Mouse (Mus musculus) splenic B cell, adult 2 months (primary cell): Measurements from ENCODE around the gene Spsb4.

Experiments used
- DNase-seq: peaks from one replicate; pipeline ENCODE4 v3.0.0-alpha.2; 2011; ENCODE audit warnings: low read depth, low spot score
- H3K27me3 ChIP-seq: 2 replicates; pipeline ENCODE4 v1.6.1; 2012; ENCODE audit warnings: mild to moderate bottlenecking, low read length, moderate library complexity, mixed read lengths; ENCODE audit not compliant: control insufficient read depth, poor library complexity, insufficient read depth, severe bottlenecking
- H3K36me3 ChIP-seq: 2 replicates; pipeline ENCODE4 v1.6.1; 2012; ENCODE audit warnings: mild to moderate bottlenecking, low read length, moderate library complexity, mixed read lengths; ENCODE audit not compliant: control insufficient read depth, poor library complexity, insufficient read depth, severe bottlenecking

Gene Spsb4

GRCm38 (mm10) chr9:97018677-97019147 is at the start of gene Spsb4:
TSS of gene Spsb4 (minus strand) at chr9:97018843.
- peak; percentile 29 for DNase-seq
- no peaks in the 10 kb centered on the region for H3K36me3 ChIP-seq
- no peaks in the 10 kb centered on the region; the same call in 1 of the 2 replicates for H3K27me3 ChIP-seq

DNA sequence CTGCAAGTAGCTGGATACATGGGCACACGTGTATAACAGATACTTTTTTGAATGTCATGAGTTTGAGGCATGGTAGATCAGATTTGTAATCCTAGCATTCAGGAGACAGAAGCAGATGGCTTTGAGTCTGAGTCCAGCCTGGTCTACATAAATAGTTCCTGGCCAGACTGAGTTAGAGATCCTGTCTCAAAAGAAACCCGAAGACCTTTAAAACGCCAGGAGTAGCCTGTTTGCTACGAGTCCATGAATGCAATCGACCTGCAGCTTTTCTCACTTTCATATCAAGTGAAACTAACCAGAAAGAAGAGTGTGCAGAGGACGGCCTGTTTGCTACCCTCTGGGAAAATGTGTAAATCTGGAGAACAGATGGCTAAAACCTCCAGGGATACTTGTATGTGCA is 49.1 kb upstream of the Spsb4 start:
- H3K36me3 ChIP-seq: peaks cover 2% of the 10 kb centered on the region; the same call in 1 of the 2 replicates
- no peaks in the 10 kb centered on the region; the same call in 1 of the 2 replicates for H3K27me3 ChIP-seq
- DNase-seq: no peak

DNA sequence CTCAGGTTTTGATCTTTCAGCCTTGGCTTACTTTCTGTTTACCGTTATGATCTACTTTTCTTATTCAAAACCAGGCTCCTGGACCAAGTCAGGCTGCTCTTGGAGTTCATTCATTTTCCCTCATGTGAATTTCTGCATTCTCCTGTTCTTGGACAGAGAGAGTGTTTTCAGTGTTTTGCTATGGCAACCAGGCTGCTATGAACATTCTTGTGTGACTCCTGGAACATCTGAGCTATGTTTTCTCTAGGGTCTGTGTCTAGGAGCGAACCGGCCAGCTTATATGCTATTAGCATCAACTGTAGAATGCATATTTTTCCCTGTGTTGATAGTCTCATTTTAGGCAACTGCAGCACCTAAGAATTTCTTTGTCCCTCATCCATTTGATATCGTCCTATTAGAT is 47.2 kb upstream of the Spsb4 start:
- H3K36me3 ChIP-seq: no peaks in the 10 kb centered on the region
- no peak for DNase-seq
- no peaks in the 10 kb centered on the region; the same call in 1 of the 2 replicates for H3K27me3 ChIP-seq

DNA sequence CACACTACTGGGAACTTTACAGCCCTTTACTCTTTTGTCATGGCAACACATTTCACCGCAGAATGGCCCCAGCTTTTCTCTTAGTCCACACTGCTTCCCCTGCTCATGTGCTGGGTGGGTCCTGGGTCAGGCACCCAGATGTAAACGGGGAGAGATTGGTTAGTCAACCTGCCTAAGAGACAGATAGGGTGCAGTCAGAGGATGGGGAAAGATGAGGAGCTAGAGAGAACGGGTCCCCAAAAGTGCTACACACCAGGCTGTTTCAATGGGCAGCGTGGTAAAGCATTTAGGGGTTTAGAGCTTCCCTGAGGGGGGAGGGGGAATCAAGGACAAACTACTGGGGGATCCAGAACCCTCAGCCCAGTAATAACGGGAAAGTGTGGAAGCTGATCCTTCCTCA is 46.6 kb upstream of the Spsb4 start:
- Histone ChIP-seq H3K36me3 (no peaks in the 10 kb centered on the region), H3K27me3 (no peaks in the 10 kb centered on the region; the same call in 1 of the 2 replicates)
- no peak for DNase-seq

GRCm38 (mm10) chr9:97064161-97064560 is 45.5 kb upstream of the Spsb4 start:
- Histone ChIP-seq H3K36me3 (no peaks in the 10 kb centered on the region), H3K27me3 (no peaks in the 10 kb centered on the region; the same call in 1 of the 2 replicates)
- DNase-seq: no peak

GRCm38 (mm10) chr9:97061696-97062095 is 43.1 kb upstream of the Spsb4 start:
- Histone ChIP-seq H3K36me3 (no peaks in the 10 kb centered on the region), H3K27me3 (no peaks in the 10 kb centered on the region; the same call in 1 of the 2 replicates)
- DNase-seq: no peak

GRCm38 (mm10) chr9:97056541-97057338 is 38.1 kb upstream of the Spsb4 start:
- no peak for DNase-seq
- no peaks in the 10 kb centered on the region for H3K27me3 ChIP-seq
- no peaks in the 10 kb centered on the region for H3K36me3 ChIP-seq

GRCm38 (mm10) chr9:97055906-97056305 is 37.3 kb upstream of the Spsb4 start:
- DNase-seq: no peak
- Histone ChIP-seq H3K36me3 (no peaks in the 10 kb centered on the region), H3K27me3 (no peaks in the 10 kb centered on the region)

GRCm38 (mm10) chr9:97051176-97051575 is 32.5 kb upstream of the Spsb4 start:
- DNase-seq: no peak
- Histone ChIP-seq H3K27me3 (no peaks in the 10 kb centered on the region), H3K36me3 (no peaks in the 10 kb centered on the region)

DNA sequence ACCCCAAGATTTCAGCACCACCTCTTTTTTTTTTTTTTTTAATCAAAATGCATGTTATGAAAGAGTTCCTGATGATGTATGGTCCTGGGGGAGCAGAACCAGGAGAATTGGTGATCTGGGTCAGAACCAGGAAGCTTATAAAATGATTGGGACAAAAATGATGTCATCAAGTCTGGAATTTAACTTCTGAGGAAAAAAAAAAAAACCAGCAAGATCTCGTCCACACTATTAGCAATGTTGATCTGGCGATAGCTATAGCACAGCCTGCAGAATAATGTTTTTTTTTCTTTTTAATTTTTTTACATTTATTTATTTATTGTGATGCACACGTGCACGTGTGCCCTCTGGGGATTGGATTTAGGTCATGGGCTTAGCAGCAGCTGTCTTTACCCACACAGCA is 27.6 kb upstream of the Spsb4 start:
- Histone ChIP-seq H3K27me3 (no peaks in the 10 kb centered on the region), H3K36me3 (no peaks in the 10 kb centered on the region)
- DNase-seq: no peak

DNA sequence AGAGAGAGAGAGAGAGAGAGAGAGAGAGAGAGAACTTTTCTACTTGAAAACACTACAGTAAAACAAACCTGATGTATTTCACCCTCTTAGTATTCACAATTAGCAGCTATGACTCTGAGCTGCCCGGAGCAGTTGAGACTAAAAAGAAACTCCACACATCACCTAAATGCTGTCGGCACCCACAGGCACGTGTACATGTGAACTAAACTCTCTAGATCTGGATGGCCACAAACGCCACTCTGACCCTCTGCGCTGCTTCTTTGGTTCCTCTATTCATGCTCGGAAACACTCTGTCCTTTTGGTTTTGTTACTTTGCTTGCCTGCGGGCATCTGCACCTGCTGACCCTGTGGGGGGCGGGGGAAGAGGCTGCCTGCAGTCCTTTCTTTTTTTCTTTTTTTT is 23.0 kb upstream of the Spsb4 start:
- no peaks in the 10 kb centered on the region for H3K27me3 ChIP-seq
- H3K36me3 ChIP-seq: no peaks in the 10 kb centered on the region
- no peak for DNase-seq

- no peak for DNase-seq
- H3K36me3 ChIP-seq: no peaks in the 10 kb centered on the region
- no peaks in the 10 kb centered on the region for H3K27me3 ChIP-seq
Observed at GRCm38 (mm10) chr9:97038010-97038409, 19.4 kb upstream of the Spsb4 start.

- no peak for DNase-seq
- H3K27me3 ChIP-seq: no peaks in the 10 kb centered on the region
- H3K36me3 ChIP-seq: no peaks in the 10 kb centered on the region
Observed at GRCm38 (mm10) chr9:97036656-97037055, 18.0 kb upstream of the Spsb4 start.

GRCm38 (mm10) chr9:97027361-97027760 is 8.7 kb upstream of the Spsb4 start:
- no peak for DNase-seq
- Histone ChIP-seq H3K36me3 (no peaks in the 10 kb centered on the region), H3K27me3 (no peaks in the 10 kb centered on the region)

DNA sequence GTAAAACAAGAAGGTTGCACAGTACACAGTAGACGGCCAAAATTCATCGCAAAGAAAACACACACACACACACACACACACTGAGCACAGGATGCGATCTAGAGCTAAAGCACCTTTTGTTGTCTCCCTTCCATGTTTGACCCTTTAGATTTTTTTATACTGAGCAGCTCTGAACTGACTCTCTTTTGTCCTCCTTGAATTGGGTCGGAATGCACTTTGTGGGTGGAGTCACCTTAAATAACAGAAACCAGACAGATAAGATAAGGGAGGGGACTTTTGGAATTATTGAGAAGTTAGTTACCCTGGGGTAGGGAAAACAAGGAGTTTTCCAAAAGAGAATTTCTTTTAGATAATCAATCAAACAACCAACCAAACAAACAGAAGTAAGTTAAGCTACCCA is 7.4 kb upstream of the Spsb4 start:
- no peak for DNase-seq
- H3K27me3 ChIP-seq: no peaks in the 10 kb centered on the region
- H3K36me3 ChIP-seq: no peaks in the 10 kb centered on the region
